Mouse (Mus musculus): ENCODE data around the gene Ces1f. TPM values are rescaled to one million over a fixed set of nuclear protein-coding genes. Genes with fewer than 3 reads are reported as not detected.

Ces1f gene
- polyA plus RNA-seq, 1 experiment from 2014 or later, result not detected

Other genes starting within 250 kb of the Ces1f start
- 0.16 and 0.39 TPM in 2 replicates for gene Ces1a, start 231.6 kb downstream of the Ces1f start, polyA plus RNA-seq (2015; fragmentation: Nextera tagmentation; extraction: Ambion mirVana)
- gene Ces1b, start 199.7 kb downstream of the Ces1f start, polyA plus RNA-seq (2015; fragmentation: Nextera tagmentation; extraction: Ambion mirVana), result 0.16 and 0.29 TPM in 2 replicates
- gene Ces1c, start 148.5 kb downstream of the Ces1f start, polyA plus RNA-seq (2015; fragmentation: Nextera tagmentation; extraction: Ambion mirVana), result not detected in 2 replicates
- 6.2 and 11.1 TPM in 2 replicates for gene Ces1d, start 81.9 kb downstream of the Ces1f start, polyA plus RNA-seq (2015; fragmentation: Nextera tagmentation; extraction: Ambion mirVana)
- gene Ces1e, start 50.1 kb downstream of the Ces1f start, polyA plus RNA-seq (2015; fragmentation: Nextera tagmentation; extraction: Ambion mirVana), result 0.08 and 0.16 TPM in 2 replicates
- gene Ces1g, start 57.6 kb upstream of the Ces1f start, polyA plus RNA-seq (2015; fragmentation: Nextera tagmentation; extraction: Ambion mirVana), result not detected in 2 replicates
- gene Ces1h, start 100.0 kb upstream of the Ces1f start, polyA plus RNA-seq (2015; fragmentation: Nextera tagmentation; extraction: Ambion mirVana), result 0.23 and 0.29 TPM in 2 replicates

Measured in embryonic facial prominence, embryonic 15.5 days (tissue).